Mouse (Mus musculus): ENCODE data around the gene Cpne4. TPM values are rescaled to one million over a fixed set of nuclear protein-coding genes. Genes with fewer than 3 reads are reported as not detected.
A peak's percentile ranks its signal among the peaks of the same experiment; 100 is the strongest.

Gene Cpne4
- polyA plus RNA-seq, 1 experiment from 2014 or later = 2.7 TPM

DNA sequence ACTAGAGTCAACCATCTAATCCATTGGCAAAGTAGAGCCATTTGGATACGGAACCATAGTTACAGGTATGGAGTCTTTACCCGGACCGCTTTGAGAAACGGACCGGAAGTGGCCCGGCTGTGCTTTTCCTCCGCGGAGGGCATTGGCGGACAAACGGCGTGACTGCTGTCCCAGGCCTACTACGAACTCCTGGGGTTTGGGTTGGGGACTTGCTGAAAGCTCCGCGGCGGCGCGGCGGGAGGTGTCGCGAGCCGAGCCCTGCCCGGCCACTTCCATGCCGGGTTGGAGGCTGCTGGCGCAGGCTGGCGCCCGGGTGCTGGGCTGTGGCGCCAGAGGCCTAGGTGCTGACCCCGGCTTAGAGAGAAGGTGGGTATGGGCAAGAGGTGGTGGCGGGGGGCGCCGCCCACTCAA, 506.1 kb downstream of the Cpne4 start, which contains the start of gene Mrpl3:
Mrpl3 (plus strand) TSS at position 93 of the 411 bp plus-strand sequence.
- Histone ChIP-seq H3K9ac (peak within 1 kb of the TSS; percentile 96), H3K4me1 (peaks cover 5% of the 10 kb centered on the region; the same call in 1 of the 2 replicates), H3K27me3 (no peaks in the 10 kb centered on the region), H3K36me3 (peaks cover 30% of the 10 kb centered on the region), H3K9me3 (no peaks in the 10 kb centered on the region), H3K4me2 (replicated peaks) (peak within 1 kb of the TSS; percentile 71), H3K4me3 (peak within 1 kb of the TSS; percentile 82), H3K27ac (peak within 1 kb of the TSS; percentile 67; the same call in 1 of the 2 replicates)
- ATAC-seq (ENCODE audit: insufficient number of reproducible peaks, insufficient read depth, low FRiP score, low TSS enrichment) = peak; percentile 56; the same call in 1 of the 2 replicates
- WGBS = under 1% methylated on average over 31 of the region's 31 CpGs

GRCm38 (mm10) chr9:105053812-105054211, 506.7 kb downstream of the Cpne4 start:
- Histone ChIP-seq H3K27me3 (no peaks in the 10 kb centered on the region), H3K4me3 (peak overlapping the region; percentile 82), H3K4me1 (peaks cover 5% of the 10 kb centered on the region; the same call in 1 of the 2 replicates), H3K4me2 (replicated peaks) (peak overlapping the region; percentile 71), H3K27ac (no peak overlapping the region), H3K9me3 (no peaks in the 10 kb centered on the region), H3K9ac (peak overlapping the region; percentile 96), H3K36me3 (peaks cover 37% of the 10 kb centered on the region)
- no peak for ATAC-seq (ENCODE audit: insufficient number of reproducible peaks, insufficient read depth, low FRiP score, low TSS enrichment)
- 52% methylated on average over 4 of the region's 4 CpGs for WGBS

DNA sequence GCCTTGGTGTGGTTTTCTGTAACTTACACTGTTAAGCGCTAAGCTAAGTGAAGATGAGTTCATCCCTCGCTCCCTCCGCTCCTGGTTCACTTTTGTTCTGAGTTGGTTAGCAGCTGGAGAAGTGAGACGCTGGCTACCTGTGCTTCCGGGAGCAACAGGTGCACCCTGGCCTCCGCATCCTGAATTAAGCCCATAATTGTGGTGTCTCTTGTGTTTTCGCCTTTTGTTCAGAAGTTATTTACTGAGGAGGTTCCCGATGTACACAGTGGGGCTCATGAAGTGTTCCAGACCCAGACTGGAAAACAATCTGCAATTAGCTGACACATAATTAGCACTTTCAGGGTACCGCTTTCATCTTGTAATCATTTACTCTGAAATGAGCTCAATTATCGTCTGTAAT, 522.0 kb downstream of the Cpne4 start:
- Histone ChIP-seq H3K4me1 (no peaks in the 10 kb centered on the region), H3K36me3 (peaks cover 66% of the 10 kb centered on the region), H3K4me2 (replicated peaks) (no peak overlapping the region), H3K4me3 (no peak overlapping the region), H3K27me3 (no peaks in the 10 kb centered on the region), H3K9ac (no peak overlapping the region), H3K9me3 (no peaks in the 10 kb centered on the region), H3K27ac (no peak overlapping the region)
- no peak for ATAC-seq (ENCODE audit: insufficient number of reproducible peaks, insufficient read depth, low FRiP score, low TSS enrichment)
- 89% methylated on average over 10 of the region's 10 CpGs for WGBS

DNA sequence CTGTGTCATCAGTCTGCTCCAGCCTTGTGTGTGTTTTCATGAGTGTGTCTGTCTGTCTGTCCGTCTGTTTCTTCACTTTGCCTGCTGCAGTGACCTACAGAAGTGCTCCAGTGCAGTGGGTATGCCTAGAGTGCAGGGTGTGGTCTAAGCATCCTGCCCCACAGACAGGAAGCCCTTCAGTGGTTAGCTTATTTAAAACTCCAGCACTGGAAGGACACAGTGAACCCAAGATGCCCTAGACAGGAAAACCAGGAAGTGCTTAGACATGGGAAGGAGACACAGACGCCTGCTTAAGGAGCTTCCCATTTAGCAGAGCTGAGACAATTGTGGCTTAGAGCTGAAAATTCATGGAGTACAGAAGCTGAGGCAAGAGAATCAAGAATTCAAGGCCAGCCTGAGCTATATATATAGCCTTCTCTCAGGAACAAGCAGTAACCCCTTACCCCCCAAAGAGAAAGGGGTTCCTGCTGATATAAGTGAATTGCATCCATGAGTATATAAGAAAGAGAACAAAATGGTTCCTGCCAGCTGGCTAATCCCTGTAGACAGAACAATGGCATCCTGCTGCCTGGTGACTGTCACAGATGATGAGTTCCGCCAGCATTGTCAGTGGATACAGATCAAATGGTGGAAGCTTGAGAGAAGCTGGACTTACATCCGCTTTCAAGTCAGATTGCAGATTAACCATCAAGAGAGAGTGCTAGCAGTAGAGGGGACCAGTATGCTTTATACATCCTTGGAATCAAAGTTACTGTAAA, 526.1 kb downstream of the Cpne4 start:
- no peaks in the 10 kb centered on the region for H3K9me3 ChIP-seq
- no peak overlapping the region for H3K4me2 ChIP-seq (replicated peaks)
- no peaks in the 10 kb centered on the region for H3K27me3 ChIP-seq

DNA sequence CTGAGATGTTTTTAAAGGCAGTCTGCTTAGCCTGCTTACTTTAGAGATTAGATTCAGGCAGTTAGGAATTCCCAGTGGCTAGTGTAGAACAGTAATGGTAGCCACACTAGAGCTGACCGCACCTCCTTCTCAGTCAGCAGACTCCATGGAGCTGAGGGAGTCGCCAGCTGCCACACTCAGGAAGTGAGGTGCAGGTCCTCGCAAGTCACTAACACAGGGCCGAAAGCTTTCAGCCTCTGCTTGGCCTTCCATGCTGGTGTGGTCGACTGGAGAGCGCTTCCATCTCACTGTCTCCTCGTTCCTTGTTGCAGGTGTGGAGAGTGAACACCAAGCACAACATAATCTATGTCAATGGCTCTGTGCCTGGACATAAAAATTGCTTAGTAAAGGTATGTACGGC, 527.8 kb downstream of the Cpne4 start:
- ATAC-seq (ENCODE audit: insufficient number of reproducible peaks, insufficient read depth, low FRiP score, low TSS enrichment) = no peak
- H3K36me3 ChIP-seq = peaks cover 64% of the 10 kb centered on the region
- no peak overlapping the region for H3K27ac ChIP-seq
- H3K4me3 ChIP-seq = no peak overlapping the region
- no peaks in the 10 kb centered on the region for H3K4me1 ChIP-seq
- H3K9me3 ChIP-seq = no peaks in the 10 kb centered on the region
- H3K9ac ChIP-seq = no peak overlapping the region
- 90% methylated on average over 8 of the region's 8 CpGs for WGBS
- no peaks in the 10 kb centered on the region for H3K27me3 ChIP-seq
- no peak overlapping the region for H3K4me2 ChIP-seq (replicated peaks)

More for the DNA sequence above, 526.1 kb downstream of the Cpne4 start:
- Histone ChIP-seq H3K9ac (no peak overlapping the region), H3K27ac (no peak overlapping the region), H3K4me1 (no peaks in the 10 kb centered on the region), H3K4me3 (no peak overlapping the region), H3K36me3 (peaks cover 68% of the 10 kb centered on the region)
- 79% methylated on average over 4 of the region's 4 CpGs for WGBS
- no peak for ATAC-seq (ENCODE audit: insufficient number of reproducible peaks, insufficient read depth, low FRiP score, low TSS enrichment)

- no peaks in the 10 kb centered on the region for H3K4me1 ChIP-seq
- H3K9me3 ChIP-seq = no peaks in the 10 kb centered on the region
- no peak overlapping the region for H3K4me3 ChIP-seq
- H3K36me3 ChIP-seq = peaks cover 49% of the 10 kb centered on the region
- 91% methylated on average over 13 of the region's 13 CpGs for WGBS
- H3K9ac ChIP-seq = no peak overlapping the region
- no peak for ATAC-seq (ENCODE audit: insufficient number of reproducible peaks, insufficient read depth, low FRiP score, low TSS enrichment)
- H3K4me2 ChIP-seq (replicated peaks) = no peak overlapping the region
- H3K27me3 ChIP-seq = no peaks in the 10 kb centered on the region
- H3K27ac ChIP-seq = no peak overlapping the region
Observed at GRCm38 (mm10) chr9:105076756-105077424, 529.8 kb downstream of the Cpne4 start.

GRCm38 (mm10) chr9:105078460-105078859, 531.4 kb downstream of the Cpne4 start:
- Histone ChIP-seq H3K4me1 (no peaks in the 10 kb centered on the region), H3K27ac (no peak overlapping the region), H3K4me2 (replicated peaks) (no peak overlapping the region), H3K4me3 (no peak overlapping the region), H3K9me3 (no peaks in the 10 kb centered on the region), H3K36me3 (peaks cover 35% of the 10 kb centered on the region), H3K27me3 (no peaks in the 10 kb centered on the region), H3K9ac (no peak overlapping the region)
- no peak for ATAC-seq (ENCODE audit: insufficient number of reproducible peaks, insufficient read depth, low FRiP score, low TSS enrichment)
- WGBS = 90% methylated on average over 4 of the region's 4 CpGs

DNA sequence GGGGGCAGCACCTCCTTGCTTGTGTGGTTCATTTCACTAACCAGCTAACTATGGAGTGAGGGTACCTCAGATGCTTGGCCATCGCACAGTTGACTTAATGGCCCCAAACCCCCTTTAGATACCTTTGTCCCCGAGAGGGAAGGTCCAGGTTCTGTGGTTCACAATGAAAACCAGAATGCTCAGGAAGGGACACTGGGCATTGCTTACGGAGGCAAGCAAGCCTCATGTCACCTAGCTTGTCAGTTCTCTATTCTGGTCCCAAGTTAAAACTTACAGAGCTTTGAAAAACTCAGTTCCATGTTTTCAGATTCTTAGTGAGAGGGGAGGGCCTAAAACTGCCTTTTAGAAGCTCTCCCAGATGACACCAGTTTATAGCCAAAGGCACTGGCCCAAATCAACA, 533.2 kb downstream of the Cpne4 start:
- WGBS = 90% methylated on average over 3 of the region's 3 CpGs
- no peak for ATAC-seq (ENCODE audit: insufficient number of reproducible peaks, insufficient read depth, low FRiP score, low TSS enrichment)
- H3K9me3 ChIP-seq = no peaks in the 10 kb centered on the region
- H3K4me2 ChIP-seq (replicated peaks) = no peak overlapping the region
- peaks cover 20% of the 10 kb centered on the region for H3K36me3 ChIP-seq
- H3K4me3 ChIP-seq = no peak overlapping the region
- no peaks in the 10 kb centered on the region for H3K4me1 ChIP-seq
- no peak overlapping the region for H3K9ac ChIP-seq
- H3K27ac ChIP-seq = no peak overlapping the region
- H3K27me3 ChIP-seq = no peaks in the 10 kb centered on the region

Small RNA genes lying within 50 kb of the gene (microRNA-seq; reads per million reads assigned to microRNA genes)
- gene Gm23391 = not detected

Other genes starting within 250 kb of the Cpne4 start
- 0.92 and 1.3 TPM in 2 replicates for gene Acpp, start 209.5 kb upstream of the Cpne4 start, polyA plus RNA-seq (2016; fragmentation: Nextera tagmentation; extraction: Ambion mirVana)

Data from embryonic facial prominence, embryonic 12.5 days (tissue).